Mouse (Mus musculus) lung, postnatal 0 days (tissue): ENCODE results near the gene Rad51b. TPM values are rescaled to one million over a fixed set of nuclear protein-coding genes. Genes with fewer than 3 reads are reported as not detected.
A peak's percentile ranks its signal among the peaks of the same experiment; 100 is the strongest.

Experiments used
- ATAC-seq: fragments of 200-750 bp; cut with Nextera tagmentation; 2 replicates; pipeline ENCODE4 v1.8.0; 2017; ENCODE audit warnings: moderate library complexity
- DNase-seq: peaks from one replicate; pipeline ENCODE4 v3.0.0-alpha.2; 2016; ENCODE audit warnings: low spot score
- H3K27ac ChIP-seq: fragments of 300-500 bp; sonication (generic); 2 replicates; pipeline ENCODE4 v1.5.1; 2014; ENCODE audit warnings: antibody characterized with exemption, mild to moderate bottlenecking, low read length, mixed read lengths
- H3K27me3 ChIP-seq: fragments of 300-500 bp; sonication (generic); replicated peaks from 2 replicates; pipeline ENCODE4 v1.6.1; 2014; ENCODE audit warnings: low read length, mixed read lengths; ENCODE audit not compliant: insufficient read depth
- H3K36me3 ChIP-seq: fragments of 300-500 bp; sonication (generic); 2 replicates; pipeline ENCODE4 v1.6.1; 2014; ENCODE audit warnings: low read length, mixed read lengths; ENCODE audit not compliant: insufficient read depth
- H3K4me1 ChIP-seq: fragments of 300-500 bp; sonication (generic); 2 replicates; pipeline ENCODE4 v1.6.1; 2014; ENCODE audit warnings: antibody characterized with exemption, low read depth, low read length, mixed read lengths; ENCODE audit not compliant: insufficient read depth
- H3K4me2 ChIP-seq: fragments of 300-500 bp; sonication (generic); replicated peaks from 2 replicates; pipeline ENCODE4 v1.6.1; 2014; ENCODE audit warnings: low read depth, mild to moderate bottlenecking, low read length, moderate library complexity, mixed read lengths
- H3K4me3 ChIP-seq: fragments of 300-500 bp; sonication (generic); 2 replicates; pipeline ENCODE4 v1.5.1; 2014; ENCODE audit warnings: low read depth, low read length
- H3K9ac ChIP-seq: fragments of 300-500 bp; sonication (generic); replicated peaks from 2 replicates; pipeline ENCODE4 v1.6.1; 2014; ENCODE audit warnings: low read depth, mild to moderate bottlenecking
- H3K9me3 ChIP-seq: fragments of 300-500 bp; sonication (generic); 2 replicates; pipeline ENCODE4 v1.6.1; 2016; ENCODE audit warnings: low read length, mixed read lengths
- CTCF ChIP-seq: IDR thresholded peaks from 2 replicates; pipeline ENCODE4 v1.5.1; 2016; ENCODE audit warnings: antibody characterized with exemption, mild to moderate bottlenecking
- EP300 ChIP-seq: IDR thresholded peaks from 2 replicates; pipeline ENCODE4 v1.6.1; 2016; ENCODE audit warnings: antibody characterized with exemption, mild to moderate bottlenecking, control low read depth
- WGBS: fragments of 180-500 bp; shearing (Covaris S2); extraction: QIAGEN DNeasy Blood & Tissue Kit; methylation state at CpG from one replicate; pipeline ENCODE4 v1.1.7; 2014; 5-methylcytosine and 5-hydroxymethylcytosine counted together
- polyA plus RNA-seq: library from polyadenylated mRNA; unstranded; fragments of >200 nt; fragmentation: Nextera tagmentation; extraction: Ambion mirVana; gene quantifications from 2 replicates; pipeline ENCODE4 v1.2.1, GENCODE M21; 2015

Rad51b gene
- 1.3 and 1.5 TPM in 2 replicates for polyA plus RNA-seq

- H3K36me3 ChIP-seq = 0 out of 2 replicates have a peak, but pooled peaks cover 5% of the 10 kb centered on the region
- peaks cover 6% of the 10 kb centered on the region; the same call in 1 of the 2 replicates for H3K4me1 ChIP-seq
- ATAC-seq = peak; percentile 77
- H3K27me3 ChIP-seq = no peaks in the 10 kb centered on the region
- TF ChIP-seq EP300 (no peak), CTCF (no peak)
- peak within 1 kb of the TSS; percentile 62; the same call in 1 of the 2 replicates for H3K9ac ChIP-seq
- DNase-seq = peak; percentile 96
- peak within 1 kb of the TSS; percentile 71 for H3K27ac ChIP-seq
- under 1% methylated on average over 21 of the region's 21 CpGs for WGBS
- peak within 1 kb of the TSS; percentile 71 for H3K4me3 ChIP-seq
- peak within 1 kb of the TSS; percentile 87 for H3K4me2 ChIP-seq
- no peaks in the 10 kb centered on the region for H3K9me3 ChIP-seq
These were observed at the start of gene Rad51b for GRCm38 (mm10) chr12:79297121-79297576. Rad51b (plus strand) TSS chr12:79297282.

- Histone ChIP-seq H3K4me2 (no peak overlapping the region), H3K36me3 (peaks cover 49% of the 10 kb centered on the region), H3K27ac (no peak overlapping the region), H3K27me3 (no peaks in the 10 kb centered on the region), H3K9ac (no peak overlapping the region), H3K4me3 (no peak overlapping the region), H3K4me1 (no peaks in the 10 kb centered on the region), H3K9me3 (no peaks in the 10 kb centered on the region)
- DNase-seq (no peak), ATAC-seq (no peak)
- no peak for TF ChIP-seq CTCF
- no peak for TF ChIP-seq EP300
- 90% methylated on average over 3 of the region's 3 CpGs for WGBS
These were observed 49.0 kb upstream of the Rad51b start for GRCm38 (mm10) chr12:79248110-79248509.

GRCm38 (mm10) chr12:79253294-79254053 is 43.6 kb upstream of the Rad51b start:
- 85% methylated on average over 9 of the region's 9 CpGs for WGBS

GRCm38 (mm10) chr12:79254975-79255374 is 42.1 kb upstream of the Rad51b start:
- no peaks in the 10 kb centered on the region for H3K4me1 ChIP-seq
- ATAC-seq (peak; percentile 21; the same call in 1 of the 2 replicates), DNase-seq (peak; percentile 24)
- H3K9me3 ChIP-seq = no peaks in the 10 kb centered on the region
- H3K4me2 ChIP-seq = no peak overlapping the region
- H3K27ac ChIP-seq = no peak overlapping the region
- H3K27me3 ChIP-seq = no peaks in the 10 kb centered on the region
- peaks cover 28% of the 10 kb centered on the region for H3K36me3 ChIP-seq
- WGBS = 93% methylated on average over 10 of the region's 10 CpGs
- H3K9ac ChIP-seq = no peak overlapping the region
- H3K4me3 ChIP-seq = no peak overlapping the region
- no peak for TF ChIP-seq EP300
- no peak for TF ChIP-seq CTCF

More at GRCm38 (mm10) chr12:79253294-79254053, 43.6 kb upstream of the Rad51b start:
- Histone ChIP-seq H3K9ac (no peak overlapping the region), H3K9me3 (no peaks in the 10 kb centered on the region), H3K4me1 (no peaks in the 10 kb centered on the region), H3K27ac (no peak overlapping the region), H3K36me3 (peaks cover 26% of the 10 kb centered on the region), H3K4me2 (no peak overlapping the region), H3K4me3 (no peak overlapping the region), H3K27me3 (no peaks in the 10 kb centered on the region)
- 0 out of 2 replicates have a peak, but pooled peaks have one; percentile 16 for TF ChIP-seq EP300
- no peak for TF ChIP-seq CTCF
- ATAC-seq = peak; percentile 58
- DNase-seq = no peak

DNA sequence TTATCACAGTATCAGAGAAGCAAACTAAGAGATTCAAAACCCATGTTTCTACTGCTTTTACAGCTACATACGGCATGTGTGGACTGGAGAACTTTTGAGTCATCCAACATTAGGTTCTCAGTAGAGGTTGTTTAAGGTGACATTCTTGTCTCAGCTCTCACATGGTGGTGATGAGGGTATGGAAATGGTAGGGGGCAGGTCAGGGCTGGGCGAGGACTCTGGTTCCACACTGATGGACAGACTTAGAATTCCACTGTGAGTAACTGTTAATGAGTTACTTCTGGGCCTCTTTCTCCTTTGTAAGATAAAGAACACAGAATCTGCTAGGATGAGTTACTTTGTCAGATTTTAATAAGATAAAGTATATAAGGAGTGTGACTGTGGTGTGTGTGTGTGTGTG is 36.9 kb upstream of the Rad51b start:
- Histone ChIP-seq H3K4me1 (no peaks in the 10 kb centered on the region), H3K9me3 (no peaks in the 10 kb centered on the region), H3K27me3 (no peaks in the 10 kb centered on the region), H3K4me3 (no peak overlapping the region), H3K36me3 (peaks cover 41% of the 10 kb centered on the region), H3K9ac (no peak overlapping the region), H3K27ac (no peak overlapping the region), H3K4me2 (no peak overlapping the region)
- WGBS = 81% methylated on average over 2 of the region's 2 CpGs
- DNase-seq (no peak), ATAC-seq (no peak)
- no peak for TF ChIP-seq CTCF
- TF ChIP-seq EP300 = no peak

DNA sequence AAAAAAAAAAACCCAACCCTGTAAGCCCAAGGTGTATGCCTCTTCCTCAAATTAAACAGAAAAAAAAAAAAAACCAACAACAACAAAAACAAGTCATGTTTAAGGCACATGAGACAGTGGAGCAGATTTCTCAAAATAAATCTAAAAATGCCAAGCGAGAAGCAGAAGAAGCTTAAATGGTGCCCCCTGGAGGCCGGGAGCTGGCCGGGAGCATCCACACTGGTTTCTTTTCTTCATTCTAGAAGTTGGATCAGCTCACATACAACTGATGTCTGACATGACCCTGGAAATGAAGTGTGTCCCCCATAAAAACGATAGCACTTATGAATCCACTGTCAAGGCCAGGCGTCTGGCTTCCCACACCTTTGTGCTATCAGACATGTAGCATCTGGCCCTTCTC is 36.0 kb upstream of the Rad51b start:
- H3K4me2 ChIP-seq = no peak overlapping the region
- no peak overlapping the region for H3K27ac ChIP-seq
- no peak overlapping the region for H3K4me3 ChIP-seq
- H3K36me3 ChIP-seq = peaks cover 49% of the 10 kb centered on the region
- 51% methylated on average over 5 of the region's 5 CpGs for WGBS
- H3K27me3 ChIP-seq = no peaks in the 10 kb centered on the region
- H3K9ac ChIP-seq = no peak overlapping the region
- H3K4me1 ChIP-seq = no peaks in the 10 kb centered on the region
- peak; percentile 51 for DNase-seq
- no peaks in the 10 kb centered on the region for H3K9me3 ChIP-seq
- no peak for ATAC-seq
- TF ChIP-seq EP300 (no peak), CTCF (peak; percentile 59)
